Mouse (Mus musculus): ENCODE results near the gene Fcho1.
"Not testable (repeated sequence)": the region's sequence is repeated elsewhere in the genome, so short reads cannot be mapped to it uniquely, and the experiment has no call there.

GRCm38 (mm10) chr8:71703400-71703799, 22.1 kb downstream of the Fcho1 start:
- not testable (repeated sequence) for TF ChIP-seq CTCF (IDR thresholded peaks at IDR 0.05; ENCODE audit: extremely low read depth, insufficient read length, insufficient replicate concordance, low read depth, low read length); POLR2A (IDR thresholded peaks at IDR 0.05; ENCODE audit: low read depth, low read length)
